Mouse (Mus musculus) MEL (cell line): ENCODE data around the gene Kalrn.

Source experiments
- CHD2 ChIP-seq: IDR thresholded peaks from 2 replicates; pipeline ENCODE4 v1.6.1; 2011; ENCODE audit warnings: low read length, improper control_type of control experiment
- CTCF ChIP-seq, 3 experiments: IDR thresholded peaks in 2 of 3; conservative IDR thresholded peaks in 1 of 3; 2 replicates each; pipeline ENCODE4 v1.5.1; 2011 to 2012; ENCODE audit warnings: low read length in 3 of 3, low read depth in 2 of 3, mild to moderate bottlenecking in 2 of 3, improper control_type of control experiment in 1 of 3, inconsistent platforms in 1 of 3, mixed read lengths in 1 of 3, moderate library complexity in 1 of 3; ENCODE audit not compliant: control insufficient read depth in 1 of 3, insufficient read depth in 1 of 3, poor library complexity in 1 of 3, severe bottlenecking in 1 of 3
- E2F4 ChIP-seq: IDR thresholded peaks from 2 replicates; pipeline ENCODE4 v1.6.1; 2011; ENCODE audit warnings: low read depth, low read length, improper control_type of control experiment, borderline replicate concordance
- EP300 ChIP-seq, 2 experiments: IDR thresholded peaks; 2 replicates each; pipeline ENCODE4 v1.6.1; 2011; ENCODE audit warnings: improper control_type of control experiment in 2 of 2, low read length in 2 of 2, low read depth in 1 of 2, mild to moderate bottlenecking in 1 of 2
- GATA1 ChIP-seq: IDR thresholded peaks from 2 replicates; pipeline ENCODE4 v1.6.1; 2011; ENCODE audit warnings: low read depth, low read length, improper control_type of control experiment
- KAT2A ChIP-seq: conservative IDR thresholded peaks from 2 replicates; pipeline ENCODE4 v1.6.1; 2012; ENCODE audit warnings: low read depth, low read length, improper control_type of control experiment, inconsistent platforms
- MAX ChIP-seq: IDR thresholded peaks from 2 replicates; pipeline ENCODE4 v1.6.1; 2011; ENCODE audit warnings: low read length, improper control_type of control experiment
- MAZ ChIP-seq: IDR thresholded peaks from 2 replicates; pipeline ENCODE4 v1.6.1; 2012; ENCODE audit warnings: low read depth, mild to moderate bottlenecking, inconsistent platforms, low read length, improper control_type of control experiment
- POLR2A ChIP-seq, 2 experiments: IDR thresholded peaks; 2 replicates each; pipeline ENCODE4 v1.6.1; 2011 to 2012; ENCODE audit warnings: low read length in 2 of 2, mild to moderate bottlenecking in 2 of 2, control low read depth in 1 of 2, improper control_type of control experiment in 1 of 2, low read depth in 1 of 2, moderate library complexity in 1 of 2; ENCODE audit not compliant: control insufficient read depth in 1 of 2, insufficient read depth in 1 of 2, poor library complexity in 1 of 2
- SMC3 ChIP-seq: IDR thresholded peaks from 2 replicates; pipeline ENCODE4 v1.6.1; 2011; ENCODE audit warnings: low read depth, low read length, improper control_type of control experiment
- TAL1 ChIP-seq: IDR thresholded peaks from 2 replicates; pipeline ENCODE4 v1.6.1; 2012; ENCODE audit warnings: mild to moderate bottlenecking, inconsistent platforms, low read length, moderate library complexity, mixed read lengths
- TBP ChIP-seq: IDR thresholded peaks from 2 replicates; pipeline ENCODE4 v1.8.0; 2011; ENCODE audit warnings: low read depth, low read length, improper control_type of control experiment

GRCm38 (mm10) chr16:34302503-34302902, 270.8 kb downstream of the Kalrn start:
- TF ChIP-seq MAX: no peak
- TF ChIP-seq EP300 (IDR thresholded peaks at IDR 0.05; ENCODE audit: low read depth in 1 of 2, low read length in 2 of 2): no peak
- TF ChIP-seq MAZ: no peak
- TF ChIP-seq TAL1: no peak
- TF ChIP-seq CTCF (IDR thresholded peaks at IDR 0.05 in 2 of 3, conservative IDR thresholded peaks at IDR 0.05 in 1 of 3; ENCODE audit: control insufficient read depth in 1 of 3, insufficient read depth in 1 of 3, low read depth in 2 of 3, low read length in 3 of 3, poor library complexity in 1 of 3, severe bottlenecking in 1 of 3): no peak
- TF ChIP-seq SMC3: no peak
- TF ChIP-seq CHD2: no peak
- TF ChIP-seq POLR2A (IDR thresholded peaks at IDR 0.05; ENCODE audit: control insufficient read depth in 1 of 2, insufficient read depth in 1 of 2, low read depth in 1 of 2, low read length in 2 of 2, poor library complexity in 1 of 2): no peak
- TF ChIP-seq KAT2A: no peak
- TF ChIP-seq E2F4: no peak
- TF ChIP-seq GATA1: no peak
- no peak for TF ChIP-seq TBP
